Mouse (Mus musculus): ENCODE data around the gene Trim43b. TPM values are rescaled to one million over a fixed set of nuclear protein-coding genes. Genes with fewer than 3 reads are reported as not detected.
"Not testable (repeated sequence)": the region's sequence is repeated elsewhere in the genome, so short reads cannot be mapped to it uniquely, and the experiment has no call there.

Gene Trim43b
- total RNA-seq (2017): not detected in 3 replicates

GRCm38 (mm10) chr9:89092735-89093134 lies at the start of gene Trim43b:
Gene Trim43b, minus strand, starts transcription at chr9:89092835.
- ATAC-seq (replicated peaks; ENCODE audit: insufficient number of reproducible peaks, low FRiP score, low TSS enrichment, poor library complexity, severe bottlenecking): not testable (repeated sequence)

DNA sequence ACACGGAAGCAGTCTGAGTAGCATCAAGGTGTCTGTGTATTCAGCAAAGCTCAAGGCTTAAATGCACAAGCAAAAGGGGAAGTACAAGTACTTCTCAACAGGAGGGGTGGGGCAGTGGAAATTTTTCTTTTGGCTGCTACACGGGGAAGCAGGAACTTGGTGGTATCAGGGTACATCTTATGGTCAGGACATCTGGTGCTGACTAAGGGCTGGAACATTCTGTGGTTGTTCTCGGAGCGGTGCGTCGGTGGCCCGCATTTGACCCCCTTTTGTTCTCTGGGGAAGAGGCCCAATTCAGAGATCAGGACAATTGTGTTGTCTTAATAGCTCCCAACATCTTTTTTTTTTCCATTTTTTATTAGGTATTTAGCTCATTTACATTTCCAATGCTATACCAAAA lies 11.9 kb upstream of the Trim43b start:
- ATAC-seq (replicated peaks; ENCODE audit: insufficient number of reproducible peaks, low FRiP score, low TSS enrichment, poor library complexity, severe bottlenecking): not testable (repeated sequence)

GRCm38 (mm10) chr9:89086746-89087145 lies 5.9 kb downstream of the Trim43b start:
- not testable (repeated sequence) for ATAC-seq (replicated peaks; ENCODE audit: insufficient number of reproducible peaks, low FRiP score, low TSS enrichment, poor library complexity, severe bottlenecking)

- not testable (repeated sequence) for ATAC-seq (replicated peaks; ENCODE audit: insufficient number of reproducible peaks, low FRiP score, low TSS enrichment, poor library complexity, severe bottlenecking)
These were observed 13.0 kb downstream of the Trim43b start for GRCm38 (mm10) chr9:89079637-89080036.

DNA sequence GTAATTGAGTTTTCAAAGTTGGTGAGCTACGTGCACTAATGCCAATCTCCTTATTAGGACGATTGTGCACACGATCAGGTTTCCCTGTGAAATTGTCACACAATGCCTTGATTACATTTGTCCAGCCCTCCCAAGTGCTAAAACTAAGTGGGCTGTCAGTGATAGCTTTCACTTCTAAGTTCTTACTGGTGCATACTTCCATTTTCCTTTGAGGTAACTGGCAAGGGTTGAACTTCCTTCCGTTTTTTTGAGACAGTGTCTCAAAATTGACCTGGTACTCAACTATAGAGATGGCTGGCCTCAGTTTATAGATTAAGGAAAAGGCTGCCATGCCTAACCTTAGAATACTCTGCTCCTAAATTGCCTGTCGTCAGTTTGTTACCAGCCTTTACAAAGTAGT lies 16.1 kb downstream of the Trim43b start:
- ATAC-seq (replicated peaks; ENCODE audit: insufficient number of reproducible peaks, low FRiP score, low TSS enrichment, poor library complexity, severe bottlenecking): 0 out of 2 replicates have a peak, but pooled peaks have one; percentile 17

- ATAC-seq (replicated peaks; ENCODE audit: insufficient number of reproducible peaks, low FRiP score, low TSS enrichment, poor library complexity, severe bottlenecking): not testable (repeated sequence)
These were observed 25.5 kb downstream of the Trim43b start for GRCm38 (mm10) chr9:89067143-89067501.

- peak; percentile 99 for ATAC-seq (replicated peaks; ENCODE audit: insufficient number of reproducible peaks, low FRiP score, low TSS enrichment, poor library complexity, severe bottlenecking)
These were observed 26.1 kb downstream of the Trim43b start for GRCm38 (mm10) chr9:89066378-89067142.

Other genes with a start within 250 kb of the Trim43b start
- 109 to 201 TPM (median 189 TPM) in 3 replicates for gene Bcl2a1a, start 135.9 kb downstream of the Trim43b start, total RNA-seq (2017)
- 467 to 840 TPM (median 592 TPM) in 3 replicates for gene Bcl2a1b, start 106.4 kb upstream of the Trim43b start, total RNA-seq (2017)
- gene Gm29094, start 106.5 kb upstream of the Trim43b start, total RNA-seq (2017): 13.9 to 78.1 TPM (median 28.4 TPM) in 3 replicates
- 53.0 to 88.2 TPM (median 78.6 TPM) in 3 replicates for gene Mthfs, start 117.8 kb upstream of the Trim43b start, total RNA-seq (2017)

Measured in monocyte, adult 5-6 weeks (primary cell).